Mouse (Mus musculus): ENCODE data around the gene Coro2a. TPM values are rescaled to one million over a fixed set of nuclear protein-coding genes. Genes with fewer than 3 reads are reported as not detected.

Coro2a gene
- polyA plus RNA-seq, 1 experiment from 2014 or later, result 3.0 TPM

DNA sequence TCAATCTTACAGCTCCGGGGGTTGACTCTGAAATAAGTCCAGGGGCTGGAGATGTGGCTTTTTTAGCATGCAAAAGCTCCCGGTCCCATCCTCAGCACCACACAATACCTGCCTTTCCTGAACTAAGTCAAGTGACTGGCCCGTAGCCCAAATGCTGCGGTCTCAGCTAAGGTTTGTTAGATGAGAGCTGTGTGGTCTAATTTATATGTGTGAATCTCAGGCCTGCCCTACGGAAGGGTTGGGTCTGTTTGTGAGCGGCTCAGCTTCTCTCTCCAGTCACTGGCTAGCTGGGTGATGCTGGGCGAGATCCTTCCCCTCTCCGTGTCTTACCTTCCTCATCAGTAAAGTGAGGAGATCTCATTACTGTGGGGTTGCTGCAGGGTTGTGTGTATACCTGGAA is 33.8 kb downstream of the Coro2a start:
- peaks cover 20% of the 10 kb centered on the region for H3K4me1 ChIP-seq (replicated peaks)
- DNase-seq (no peak), ATAC-seq (ENCODE audit: low read depth) (no peak)
- no peaks in the 10 kb centered on the region for H3K9me3 ChIP-seq (replicated peaks)
- WGBS (ENCODE audit: insufficient replicate concordance), result 75% methylated on average over 8 of the region's 8 CpGs
- no peaks in the 10 kb centered on the region for H3K36me3 ChIP-seq
- H3K9ac ChIP-seq, result no peak overlapping the region
- H3K4me2 ChIP-seq, result no peak overlapping the region
- H3K27me3 ChIP-seq, result no peaks in the 10 kb centered on the region
- no peak overlapping the region for H3K4me3 ChIP-seq (replicated peaks)
- no peak overlapping the region for H3K27ac ChIP-seq

DNA sequence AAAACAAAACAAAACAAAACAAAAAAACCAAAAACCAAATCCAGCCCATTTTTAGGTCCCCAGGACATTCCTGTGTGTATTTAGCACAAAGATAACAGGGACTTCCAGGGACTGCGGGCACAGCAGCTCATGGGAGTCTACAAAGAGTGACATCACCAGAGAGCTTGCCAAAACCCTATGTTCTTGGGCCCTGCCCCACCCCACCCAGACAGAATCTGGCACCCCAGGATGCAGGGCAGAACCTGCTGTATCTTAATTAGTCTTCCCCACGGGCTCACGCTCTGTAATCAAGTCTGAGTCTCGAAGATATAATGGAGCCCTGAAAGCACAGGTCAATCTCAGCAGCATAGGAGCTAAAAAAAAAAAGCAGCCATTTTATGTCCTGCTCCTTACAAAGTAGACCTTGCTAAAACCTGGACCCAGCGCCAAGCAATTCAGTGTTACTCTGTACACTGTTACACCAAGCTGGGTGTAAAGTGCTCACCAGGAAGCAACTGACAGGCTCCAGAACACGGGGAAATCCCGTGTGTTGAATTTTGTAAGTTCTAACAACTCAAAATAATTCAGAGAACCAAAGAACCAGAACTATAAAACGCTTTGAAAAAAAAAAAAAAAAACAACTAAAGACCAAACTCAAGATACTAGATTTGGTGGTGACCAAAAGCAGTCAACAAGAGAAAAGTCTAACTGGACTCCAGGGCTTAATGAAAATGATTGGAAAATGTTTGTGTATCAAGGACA is 34.9 kb downstream of the Coro2a start:
- Histone ChIP-seq H3K27ac (no peak overlapping the region), H3K4me1 (replicated peaks) (peaks cover 20% of the 10 kb centered on the region), H3K9me3 (replicated peaks) (no peaks in the 10 kb centered on the region), H3K9ac (no peak overlapping the region), H3K4me2 (no peak overlapping the region), H3K27me3 (no peaks in the 10 kb centered on the region), H3K4me3 (replicated peaks) (no peak overlapping the region), H3K36me3 (no peaks in the 10 kb centered on the region)
- WGBS (ENCODE audit: insufficient replicate concordance), result 47% methylated on average over 8 of the region's 8 CpGs
- DNase-seq (no peak), ATAC-seq (ENCODE audit: low read depth) (no peak)

DNA sequence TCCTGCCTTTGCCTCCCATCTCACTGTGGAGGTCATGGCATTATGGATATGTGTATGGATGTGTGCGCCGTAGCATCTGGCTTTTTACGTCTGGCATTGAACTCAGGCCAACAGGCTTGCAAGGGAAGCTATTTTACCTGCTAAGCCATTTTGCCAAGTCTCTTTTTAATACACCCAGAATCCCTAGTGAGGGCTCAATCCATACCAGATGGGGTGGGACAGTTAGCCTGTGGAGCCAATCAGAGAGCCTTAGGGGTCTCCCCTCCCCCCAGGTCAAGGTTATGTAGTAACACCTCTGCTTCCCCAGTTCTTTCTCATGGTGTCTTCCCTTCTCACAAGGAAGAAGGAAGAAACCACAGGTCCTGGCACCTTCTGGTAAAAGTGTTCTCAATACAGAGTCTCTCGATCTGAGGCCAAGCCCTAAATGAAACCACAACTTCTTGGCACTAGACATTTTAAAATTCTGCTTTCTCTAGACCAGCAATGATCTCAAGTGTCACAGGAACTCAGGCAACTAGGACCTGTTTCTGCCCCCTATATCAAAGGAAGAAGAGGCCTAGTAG is 36.5 kb downstream of the Coro2a start:
- Histone ChIP-seq H3K36me3 (no peaks in the 10 kb centered on the region), H3K4me1 (replicated peaks) (peaks cover 20% of the 10 kb centered on the region), H3K9me3 (replicated peaks) (no peaks in the 10 kb centered on the region), H3K4me3 (replicated peaks) (no peak overlapping the region), H3K9ac (no peak overlapping the region), H3K4me2 (no peak overlapping the region), H3K27ac (no peak overlapping the region), H3K27me3 (no peaks in the 10 kb centered on the region)
- 66% methylated on average over 4 of the region's 4 CpGs for WGBS (ENCODE audit: insufficient replicate concordance)
- ATAC-seq (ENCODE audit: low read depth) (no peak), DNase-seq (no peak)

DNA sequence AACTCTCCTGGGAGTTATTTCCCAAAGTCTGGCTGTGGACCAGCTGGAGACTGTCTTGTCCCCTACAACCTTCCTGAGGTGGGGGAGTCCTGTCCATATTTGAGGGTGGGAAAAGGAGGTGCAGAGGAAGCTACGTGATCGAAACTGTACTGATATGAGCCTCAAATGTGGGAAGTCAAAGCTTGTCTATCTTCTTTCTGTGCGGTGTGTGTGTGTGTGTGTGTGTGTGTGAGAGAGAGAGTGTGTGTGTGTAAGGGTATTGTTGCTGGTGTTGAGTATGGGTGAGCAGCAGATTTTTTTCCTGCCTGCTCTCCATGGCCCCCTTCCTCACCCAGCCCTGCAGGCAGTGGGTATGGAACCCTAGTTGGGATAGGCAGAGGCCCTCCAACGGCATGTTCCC is 37.8 kb downstream of the Coro2a start:
- Histone ChIP-seq H3K4me1 (replicated peaks) (peaks cover 23% of the 10 kb centered on the region), H3K27me3 (no peaks in the 10 kb centered on the region), H3K9ac (no peak overlapping the region), H3K27ac (peak overlapping the region; percentile 53), H3K36me3 (no peaks in the 10 kb centered on the region), H3K4me3 (replicated peaks) (no peak overlapping the region), H3K4me2 (peak overlapping the region; percentile 41), H3K9me3 (replicated peaks) (no peaks in the 10 kb centered on the region)
- DNase-seq (no peak), ATAC-seq (ENCODE audit: low read depth) (0 out of 2 replicates have a peak, but pooled peaks have one; percentile 17)
- WGBS (ENCODE audit: insufficient replicate concordance), result 34% methylated on average over 4 of the region's 4 CpGs

DNA sequence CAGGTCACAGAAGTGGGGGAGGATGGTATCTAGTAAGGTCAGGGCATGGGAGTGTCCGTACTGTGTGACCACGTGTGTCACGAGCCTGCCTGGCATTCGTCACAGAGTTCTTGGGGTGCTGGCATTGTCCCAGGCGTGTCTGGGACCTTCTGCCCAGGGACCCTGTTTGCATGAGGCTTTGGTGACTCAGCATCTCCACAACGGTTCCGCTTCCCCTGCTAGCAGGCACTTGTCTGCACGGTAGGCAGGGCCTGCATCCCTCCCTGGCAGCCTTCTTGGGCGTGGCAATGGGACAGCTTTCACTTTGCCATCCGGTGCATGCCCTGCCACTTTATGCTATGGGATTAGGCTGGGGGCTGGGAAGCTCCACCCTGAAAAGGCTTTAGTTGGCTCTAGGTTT is 38.2 kb downstream of the Coro2a start:
- Histone ChIP-seq H3K4me2 (peak overlapping the region; percentile 41), H3K9ac (0 out of 2 replicates have a peak overlapping the region, but pooled peaks have one; percentile 6), H3K27me3 (no peaks in the 10 kb centered on the region), H3K27ac (peak overlapping the region; percentile 53; the same call in 1 of the 2 replicates), H3K4me1 (replicated peaks) (peaks cover 27% of the 10 kb centered on the region), H3K9me3 (replicated peaks) (no peaks in the 10 kb centered on the region), H3K36me3 (no peaks in the 10 kb centered on the region), H3K4me3 (replicated peaks) (no peak overlapping the region)
- DNase-seq (peak; percentile 46), ATAC-seq (ENCODE audit: low read depth) (peak; percentile 77)
- WGBS (ENCODE audit: insufficient replicate concordance), result 17% methylated on average over 10 of the region's 10 CpGs

DNA sequence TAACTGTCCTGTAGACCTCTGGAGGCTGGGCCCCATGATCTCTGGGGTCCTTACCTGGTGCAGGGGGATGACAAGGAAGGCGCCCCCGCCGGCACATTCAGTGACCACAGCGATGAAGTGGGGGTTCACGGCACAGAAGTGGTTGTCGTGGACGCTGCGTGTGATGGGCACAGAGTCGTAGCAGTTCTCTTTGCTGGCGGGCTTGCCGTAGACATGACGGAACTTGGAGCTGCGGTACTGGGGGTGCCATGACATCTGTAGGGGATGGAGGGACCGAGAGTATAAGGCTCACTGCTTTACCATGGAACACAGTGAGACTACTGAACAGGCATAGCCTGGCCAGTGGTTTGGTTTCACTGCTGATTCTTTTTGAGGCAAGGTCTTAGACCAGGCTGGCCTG is 39.2 kb downstream of the Coro2a start:
- Histone ChIP-seq H3K27me3 (no peaks in the 10 kb centered on the region), H3K4me3 (replicated peaks) (no peak overlapping the region), H3K36me3 (no peaks in the 10 kb centered on the region), H3K9me3 (replicated peaks) (no peaks in the 10 kb centered on the region), H3K27ac (no peak overlapping the region), H3K4me2 (no peak overlapping the region), H3K9ac (no peak overlapping the region), H3K4me1 (replicated peaks) (peaks cover 35% of the 10 kb centered on the region)
- 85% methylated on average over 14 of the region's 14 CpGs for WGBS (ENCODE audit: insufficient replicate concordance)
- no peak for ATAC-seq (ENCODE audit: low read depth)
- no peak for DNase-seq

DNA sequence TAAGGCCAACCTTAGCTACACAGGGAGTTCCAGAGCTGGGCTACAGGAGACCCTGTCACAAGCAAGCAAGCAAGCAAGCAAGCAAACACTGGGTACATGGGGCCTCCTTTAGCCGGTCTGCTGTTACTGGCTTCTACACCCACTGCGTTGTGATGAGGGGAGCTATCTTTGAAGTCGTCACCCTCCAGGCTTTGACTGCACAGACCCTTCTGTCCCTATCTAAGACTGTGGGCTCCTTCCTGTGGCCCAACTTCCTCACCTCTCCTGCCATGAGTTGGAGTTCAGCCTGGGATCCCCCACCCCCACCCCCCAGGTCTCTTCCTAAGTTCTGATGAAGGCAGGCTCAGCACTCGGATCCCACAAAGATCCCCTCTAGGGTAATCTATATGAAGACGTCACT is 40.0 kb downstream of the Coro2a start:
- H3K27ac ChIP-seq, result no peak overlapping the region
- ATAC-seq (ENCODE audit: low read depth), result no peak
- no peaks in the 10 kb centered on the region for H3K27me3 ChIP-seq
- no peak overlapping the region for H3K4me3 ChIP-seq (replicated peaks)
- WGBS (ENCODE audit: insufficient replicate concordance), result 31% methylated on average over 5 of the region's 5 CpGs
- H3K4me2 ChIP-seq, result no peak overlapping the region
- no peaks in the 10 kb centered on the region for H3K9me3 ChIP-seq (replicated peaks)
- peaks cover 35% of the 10 kb centered on the region for H3K4me1 ChIP-seq (replicated peaks)
- H3K9ac ChIP-seq, result no peak overlapping the region
- DNase-seq, result no peak
- H3K36me3 ChIP-seq, result no peaks in the 10 kb centered on the region

DNA sequence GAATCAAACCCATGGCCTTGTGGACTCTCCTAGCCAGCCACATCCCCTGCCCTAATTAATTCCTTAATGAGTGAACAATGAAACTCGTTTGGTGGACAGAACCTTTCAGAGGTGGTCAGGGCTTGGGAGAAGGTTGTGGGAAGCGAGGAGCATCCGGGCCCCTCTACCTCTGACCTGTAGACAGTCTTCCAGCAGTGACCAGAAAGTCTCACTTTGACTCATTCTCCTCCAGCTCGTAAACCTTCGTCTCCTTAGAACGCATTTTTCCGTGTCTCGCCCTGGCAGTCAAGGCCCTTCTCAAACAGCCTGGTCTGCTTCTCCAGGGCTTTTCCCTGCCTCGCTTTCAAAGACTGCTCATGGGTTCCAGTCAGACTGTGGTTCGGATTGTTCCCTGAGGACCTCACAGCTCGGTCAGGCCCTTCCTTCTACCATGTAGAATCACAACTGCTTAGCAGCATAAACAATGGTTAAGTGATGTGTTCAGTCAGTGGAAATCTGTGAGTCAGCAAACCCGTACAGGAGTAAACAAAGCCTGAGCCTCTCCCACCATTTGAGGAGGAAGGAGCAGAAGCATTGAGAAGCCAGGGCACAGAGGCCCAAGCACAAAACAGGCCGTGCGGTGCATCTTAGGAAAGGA is 41.8 kb downstream of the Coro2a start:
- Histone ChIP-seq H3K9me3 (replicated peaks) (no peaks in the 10 kb centered on the region), H3K36me3 (no peaks in the 10 kb centered on the region), H3K4me2 (no peak overlapping the region), H3K9ac (no peak overlapping the region), H3K4me3 (replicated peaks) (no peak overlapping the region), H3K4me1 (replicated peaks) (peaks cover 40% of the 10 kb centered on the region), H3K27ac (no peak overlapping the region), H3K27me3 (no peaks in the 10 kb centered on the region)
- ATAC-seq (ENCODE audit: low read depth) (no peak), DNase-seq (no peak)
- WGBS (ENCODE audit: insufficient replicate concordance), result 75% methylated on average over 14 of the region's 14 CpGs

DNA sequence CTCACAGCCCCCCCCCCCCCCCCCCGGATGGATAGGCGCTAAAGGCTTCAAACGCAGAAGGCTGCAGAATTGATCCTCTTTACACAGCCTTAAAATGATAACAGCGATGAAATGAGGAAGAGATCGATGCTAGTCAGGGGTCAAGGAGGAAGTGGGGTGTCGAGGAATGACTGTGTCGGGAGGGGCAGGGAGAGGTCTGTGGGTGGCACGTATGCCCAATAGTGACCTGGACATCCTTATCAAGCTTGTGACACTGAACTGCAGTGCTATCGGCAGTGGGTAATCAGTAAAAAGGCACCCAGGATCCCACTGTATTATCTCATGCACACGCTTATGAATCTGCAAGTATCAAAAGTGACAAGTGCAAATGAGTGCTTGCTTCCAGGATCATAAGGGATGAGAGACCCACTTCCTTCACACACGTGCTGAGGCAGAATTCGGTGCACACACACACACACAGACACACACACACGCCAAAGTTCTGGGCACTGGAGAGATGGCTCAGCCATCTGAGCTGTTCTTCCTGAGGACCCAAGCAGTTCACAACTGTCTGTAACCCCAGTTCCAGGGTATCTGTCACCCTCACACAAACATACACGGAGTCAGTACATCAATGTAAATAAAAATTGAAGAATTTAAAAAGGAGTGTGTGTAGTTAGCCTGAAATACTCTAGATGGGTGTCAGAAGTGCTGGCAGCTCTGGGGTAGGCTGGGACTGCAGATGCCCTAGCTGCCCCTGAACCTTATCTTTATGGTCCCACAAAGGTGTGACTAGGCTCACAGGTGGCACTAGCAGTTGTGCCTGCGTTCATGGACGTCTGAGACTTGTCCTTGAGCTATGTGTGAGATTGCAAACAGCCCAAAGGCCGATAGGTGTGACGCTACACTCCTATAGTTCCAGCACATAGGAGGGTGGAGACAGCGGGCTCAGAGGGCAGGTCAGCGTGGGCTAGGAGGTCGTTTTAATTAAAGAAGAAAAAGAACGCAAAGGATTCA is 43.0 kb downstream of the Coro2a start:
- ATAC-seq (ENCODE audit: low read depth), result peak; percentile 51

DNA sequence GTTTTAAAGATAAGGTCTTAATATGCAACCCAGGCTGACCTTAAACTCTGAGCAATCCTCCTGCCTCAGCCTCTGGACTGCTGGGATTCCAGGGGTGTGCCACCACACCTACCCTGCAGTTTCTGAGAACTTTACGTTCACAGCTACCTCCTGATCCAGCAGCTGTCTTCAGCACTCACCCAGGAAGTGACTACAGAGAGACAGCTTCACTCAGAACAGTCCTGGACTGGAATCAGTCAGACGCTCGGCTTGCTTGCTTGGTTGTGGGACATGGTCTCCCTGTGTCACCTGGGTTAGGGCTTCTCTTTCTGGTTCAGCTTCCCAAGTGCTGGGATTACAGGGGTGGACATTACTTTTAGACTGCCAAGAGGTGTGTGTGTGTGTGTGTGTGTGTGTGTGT is 45.1 kb downstream of the Coro2a start:
- Histone ChIP-seq H3K36me3 (no peaks in the 10 kb centered on the region), H3K4me2 (no peak overlapping the region), H3K4me1 (replicated peaks) (peaks cover 43% of the 10 kb centered on the region), H3K4me3 (replicated peaks) (no peak overlapping the region), H3K9me3 (replicated peaks) (no peaks in the 10 kb centered on the region), H3K27me3 (no peaks in the 10 kb centered on the region), H3K27ac (no peak overlapping the region), H3K9ac (no peak overlapping the region)
- no peak for ATAC-seq (ENCODE audit: low read depth)
- no peak for DNase-seq
- 58% methylated on average over 3 of the region's 3 CpGs for WGBS (ENCODE audit: insufficient replicate concordance)

More for the DNA sequence above, 43.0 kb downstream of the Coro2a start:
- Histone ChIP-seq H3K27ac (peak overlapping the region; percentile 24; the same call in 1 of the 2 replicates), H3K27me3 (no peaks in the 10 kb centered on the region), H3K4me1 (replicated peaks) (peaks cover 42% of the 10 kb centered on the region), H3K4me2 (peak overlapping the region; percentile 30; the same call in 1 of the 2 replicates), H3K9ac (no peak overlapping the region), H3K9me3 (replicated peaks) (no peaks in the 10 kb centered on the region), H3K4me3 (replicated peaks) (no peak overlapping the region), H3K36me3 (no peaks in the 10 kb centered on the region)
- WGBS (ENCODE audit: insufficient replicate concordance), result 27% methylated on average over 21 of the region's 22 CpGs
- no peak for DNase-seq

DNA sequence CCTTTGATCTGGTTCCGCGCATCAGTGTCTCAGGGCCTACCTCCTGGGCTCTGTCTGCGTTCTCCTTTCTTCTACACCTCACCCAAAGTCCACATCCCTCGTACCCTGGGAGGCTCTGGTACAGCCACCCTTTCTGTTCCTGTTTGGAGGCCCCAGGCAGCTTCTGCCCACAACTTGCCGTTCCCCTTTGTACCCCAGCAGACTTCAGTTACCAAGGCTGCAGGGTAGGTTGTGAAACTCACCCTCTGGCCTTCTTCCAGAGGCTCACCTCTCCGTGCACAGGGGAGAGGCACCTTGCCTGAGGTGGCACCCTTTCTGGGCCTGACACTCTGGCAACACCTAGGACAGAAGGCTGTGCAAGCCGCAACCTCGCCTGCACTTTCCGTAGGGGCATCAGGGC is 46.2 kb downstream of the Coro2a start:
- Histone ChIP-seq H3K4me3 (replicated peaks) (no peak overlapping the region), H3K27ac (0 out of 2 replicates have a peak overlapping the region, but pooled peaks have one; percentile 57), H3K4me1 (replicated peaks) (peaks cover 44% of the 10 kb centered on the region), H3K27me3 (no peaks in the 10 kb centered on the region), H3K36me3 (no peaks in the 10 kb centered on the region), H3K9ac (no peak overlapping the region), H3K9me3 (replicated peaks) (no peaks in the 10 kb centered on the region), H3K4me2 (no peak overlapping the region)
- WGBS (ENCODE audit: insufficient replicate concordance), result 63% methylated on average over 9 of the region's 9 CpGs
- no peak for ATAC-seq (ENCODE audit: low read depth)
- no peak for DNase-seq

Measured in liver, embryonic 13.5 days (tissue).